Mouse (Mus musculus) limb, embryonic 14.5 days (tissue): ENCODE results near the gene Myo10. TPM values are rescaled to one million over a fixed set of nuclear protein-coding genes. Genes with fewer than 3 reads are reported as not detected.

Source experiments
- ATAC-seq: fragments of 200-750 bp; cut with Nextera tagmentation; 2 replicates; pipeline ENCODE4 v1.8.0; 2017; ENCODE audit warnings: low read depth, moderate number of reproducible peaks, moderate TSS enrichment; ENCODE audit not compliant: low FRiP score
- DNase-seq: peaks from one replicate; pipeline ENCODE4 v3.0.0-alpha.2; 2015; ENCODE audit warnings: low spot score
- H3K27ac ChIP-seq: fragments of 300-500 bp; sonication (generic); replicated peaks from 2 replicates; pipeline ENCODE4 v1.5.1; 2014; ENCODE audit warnings: low read depth, mild to moderate bottlenecking, low read length, moderate library complexity, mixed read lengths
- H3K27me3 ChIP-seq: fragments of 300-500 bp; sonication (generic); 2 replicates; pipeline ENCODE4 v1.6.1; 2014; ENCODE audit warnings: low read length, mixed read lengths; ENCODE audit not compliant: control insufficient read depth, insufficient read depth
- H3K36me3 ChIP-seq: fragments of 300-500 bp; sonication (generic); 2 replicates; pipeline ENCODE4 v1.6.1; 2014; ENCODE audit warnings: mild to moderate bottlenecking, low read length, moderate library complexity, mixed read lengths; ENCODE audit not compliant: control insufficient read depth, insufficient read depth
- H3K4me1 ChIP-seq: fragments of 300-500 bp; sonication (generic); 2 replicates; pipeline ENCODE4 v1.6.1; 2014; ENCODE audit warnings: antibody characterized with exemption, low read length, mixed read lengths; ENCODE audit not compliant: control insufficient read depth, insufficient read depth
- H3K4me2 ChIP-seq: fragments of 300-500 bp; sonication (generic); replicated peaks from 2 replicates; pipeline ENCODE4 v1.6.1; 2014; ENCODE audit warnings: low read depth, mild to moderate bottlenecking, low read length, moderate library complexity; ENCODE audit not compliant: severe bottlenecking
- H3K4me3 ChIP-seq: fragments of 300-500 bp; sonication (generic); replicated peaks from 2 replicates; pipeline ENCODE4 v1.5.1; 2014; ENCODE audit warnings: low read length
- H3K9ac ChIP-seq: fragments of 300-500 bp; sonication (generic); 2 replicates; pipeline ENCODE4 v1.6.1; 2014; ENCODE audit warnings: mild to moderate bottlenecking, low read depth, low read length, moderate library complexity; ENCODE audit not compliant: severe bottlenecking
- H3K9me3 ChIP-seq: fragments of 300-500 bp; sonication (generic); 2 replicates; pipeline ENCODE4 v1.6.1; 2016; ENCODE audit warnings: low read length; ENCODE audit not compliant: control insufficient read depth
- POLR2A ChIP-seq: fragments of 200-500 bp; IDR thresholded peaks from 2 replicates; pipeline ENCODE4 v1.8.0; 2012; ENCODE audit warnings: inconsistent platforms, mild to moderate bottlenecking, moderate library complexity, borderline replicate concordance; ENCODE audit not compliant: insufficient read depth, insufficient read length; ENCODE audit errors: extremely low read depth
- WGBS: fragments of 180-500 bp; shearing (Covaris S2); extraction: QIAGEN DNeasy Blood & Tissue Kit; methylation state at CpG from one replicate; pipeline ENCODE4 v1.1.7; 2014; 5-methylcytosine and 5-hydroxymethylcytosine counted together
- polyA plus RNA-seq, 2 experiments: library from polyadenylated mRNA; depleted of rRNA in 1 of 2; stranded (reverse) in 1 of 2; unstranded in 1 of 2; fragments of >200 nt; fragmentation: Nextera tagmentation in 1 of 2; extraction: Ambion mirVana in 1 of 2; gene quantifications; 2 replicates each; pipeline versions ENCODE4 v1.2.1 to v1.2.3; 2012 to 2014

Myo10 gene
- polyA plus RNA-seq, 2 experiments: 26.9 to 28.8 TPM

DNA sequence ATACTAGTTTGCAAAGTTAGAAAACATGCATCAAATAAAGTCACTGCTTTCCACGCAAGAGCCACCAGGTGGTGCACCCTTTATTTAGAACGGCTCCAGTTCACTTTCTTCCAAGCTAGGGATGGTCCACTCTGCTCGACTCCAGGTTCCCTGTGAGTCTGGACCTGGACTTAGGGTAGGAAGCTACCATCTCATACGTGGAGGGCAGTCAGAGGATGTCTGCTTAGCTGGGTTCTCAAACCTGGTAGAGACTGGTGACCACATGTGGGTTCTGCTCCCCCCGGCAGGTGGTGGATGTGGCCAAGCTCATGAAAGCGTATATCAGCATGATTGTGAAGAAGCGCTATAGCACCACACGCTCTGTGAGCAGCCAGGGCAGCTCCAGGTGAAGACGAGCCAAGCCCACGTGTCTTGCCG, 189.5 kb downstream of the Myo10 start:
- no peak for ATAC-seq
- WGBS: 83% methylated on average over 11 of the region's 11 CpGs

DNA sequence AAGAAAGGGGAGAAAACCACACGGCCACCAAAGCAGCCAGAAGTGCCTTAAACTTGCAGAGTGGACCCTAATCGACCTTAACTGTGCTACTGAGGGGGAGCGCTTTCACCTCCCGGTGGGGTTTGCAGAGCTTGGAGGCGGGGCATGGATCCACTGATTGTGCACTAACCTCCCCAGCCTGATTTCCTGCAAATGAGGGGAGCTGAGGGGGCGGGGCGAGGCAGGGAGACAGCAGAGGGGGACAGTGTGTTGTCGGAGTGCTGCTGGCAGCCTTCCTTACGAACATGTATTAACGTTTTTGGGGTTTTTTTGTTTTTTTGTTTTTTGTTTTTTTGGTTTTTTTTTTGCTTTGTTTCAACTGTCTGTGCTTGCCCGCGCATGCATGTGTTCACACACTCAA, 190.2 kb downstream of the Myo10 start:
- WGBS: 66% methylated on average over 12 of the region's 12 CpGs
- Histone ChIP-seq H3K36me3 (peaks cover 60% of the 10 kb centered on the region), H3K27ac (no peak overlapping the region), H3K4me2 (no peak overlapping the region), H3K4me3 (no peak overlapping the region), H3K9me3 (peaks cover 8% of the 10 kb centered on the region), H3K4me1 (no peaks in the 10 kb centered on the region), H3K9ac (no peak overlapping the region), H3K27me3 (no peaks in the 10 kb centered on the region)
- DNase-seq (no peak), ATAC-seq (no peak)
- TF ChIP-seq POLR2A: no peak

More for the DNA sequence above, 189.5 kb downstream of the Myo10 start:
- Histone ChIP-seq H3K27me3 (no peaks in the 10 kb centered on the region), H3K9me3 (peaks cover 8% of the 10 kb centered on the region), H3K4me1 (no peaks in the 10 kb centered on the region), H3K36me3 (peaks cover 66% of the 10 kb centered on the region), H3K9ac (no peak overlapping the region), H3K4me2 (no peak overlapping the region), H3K27ac (no peak overlapping the region), H3K4me3 (no peak overlapping the region)
- no peak for TF ChIP-seq POLR2A
- DNase-seq: no peak

DNA sequence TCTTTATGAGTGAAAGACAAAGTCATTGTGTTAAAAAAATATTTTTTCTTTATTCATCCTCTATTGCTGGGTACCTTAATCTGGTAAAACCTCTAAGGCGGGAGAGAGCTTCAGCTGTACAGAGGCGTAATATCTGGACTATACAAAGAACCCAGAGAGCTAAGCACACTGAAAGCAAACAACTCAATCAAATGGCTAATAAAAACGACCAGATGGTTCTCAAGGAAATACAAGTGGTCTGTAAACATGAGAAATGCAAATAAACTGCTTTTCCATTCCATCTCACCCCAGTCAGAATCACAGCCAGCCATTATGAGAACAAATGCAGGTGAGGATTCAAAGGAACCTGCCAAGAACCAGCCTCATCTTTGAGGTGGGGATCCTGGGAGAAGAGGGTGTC, 192.2 kb downstream of the Myo10 start:
- Histone ChIP-seq H3K4me2 (no peak overlapping the region), H3K9me3 (peaks cover 8% of the 10 kb centered on the region), H3K27ac (no peak overlapping the region), H3K36me3 (peaks cover 40% of the 10 kb centered on the region), H3K27me3 (no peaks in the 10 kb centered on the region), H3K4me3 (no peak overlapping the region), H3K4me1 (no peaks in the 10 kb centered on the region), H3K9ac (no peak overlapping the region)
- no peak for TF ChIP-seq POLR2A
- 66% methylated on average over 3 of the region's 3 CpGs for WGBS
- ATAC-seq: no peak
- no peak for DNase-seq

DNA sequence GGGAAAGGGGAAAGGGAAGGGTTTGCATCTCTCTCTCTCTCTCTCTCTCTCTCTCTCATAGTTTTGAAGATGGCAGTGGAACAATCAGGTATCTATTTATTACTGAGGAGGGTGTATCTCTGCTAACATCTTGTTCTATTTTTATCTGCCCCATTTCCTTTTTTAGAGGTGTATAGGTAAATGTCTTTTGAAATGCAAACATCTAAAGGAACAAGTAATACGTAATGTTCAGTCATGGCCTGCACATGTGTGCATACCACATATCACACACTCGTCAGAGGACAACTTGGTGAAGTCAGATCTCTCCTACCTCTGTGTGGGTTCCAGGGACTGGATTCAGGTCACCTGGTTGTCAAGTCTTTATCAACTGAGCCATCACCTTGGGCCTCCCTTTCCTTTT, 194.9 kb downstream of the Myo10 start:
- WGBS: 90% methylated on average over 2 of the region's 2 CpGs
- DNase-seq (no peak), ATAC-seq (no peak)
- Histone ChIP-seq H3K27ac (no peak overlapping the region), H3K36me3 (peaks cover 16% of the 10 kb centered on the region), H3K9me3 (peaks cover 11% of the 10 kb centered on the region), H3K4me3 (no peak overlapping the region), H3K4me2 (no peak overlapping the region), H3K27me3 (no peaks in the 10 kb centered on the region), H3K4me1 (no peaks in the 10 kb centered on the region), H3K9ac (no peak overlapping the region)
- no peak for TF ChIP-seq POLR2A

DNA sequence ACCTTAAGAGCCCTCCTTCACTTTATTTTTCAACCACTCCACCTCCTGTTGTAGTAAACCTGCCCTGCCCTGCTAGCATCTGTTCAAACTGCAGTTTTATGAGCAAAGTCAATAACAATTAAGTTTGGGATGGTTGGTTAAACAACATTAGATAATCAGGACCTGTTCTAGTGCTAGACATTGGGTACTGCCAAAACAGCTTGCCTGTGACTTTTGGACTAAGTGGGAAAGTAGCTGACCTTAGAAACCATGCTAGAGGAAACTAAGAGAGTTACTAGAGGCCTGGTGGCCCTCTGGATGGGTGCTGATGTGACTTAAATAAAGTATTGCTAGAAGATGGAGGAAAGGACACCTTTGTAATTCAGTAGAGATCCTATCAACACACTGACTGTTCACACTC, 199.7 kb downstream of the Myo10 start:
- ATAC-seq: no peak
- no peak overlapping the region for H3K27ac ChIP-seq
- H3K9me3 ChIP-seq: 0 out of 2 replicates have a peak, but pooled peaks cover 3% of the 10 kb centered on the region

DNA sequence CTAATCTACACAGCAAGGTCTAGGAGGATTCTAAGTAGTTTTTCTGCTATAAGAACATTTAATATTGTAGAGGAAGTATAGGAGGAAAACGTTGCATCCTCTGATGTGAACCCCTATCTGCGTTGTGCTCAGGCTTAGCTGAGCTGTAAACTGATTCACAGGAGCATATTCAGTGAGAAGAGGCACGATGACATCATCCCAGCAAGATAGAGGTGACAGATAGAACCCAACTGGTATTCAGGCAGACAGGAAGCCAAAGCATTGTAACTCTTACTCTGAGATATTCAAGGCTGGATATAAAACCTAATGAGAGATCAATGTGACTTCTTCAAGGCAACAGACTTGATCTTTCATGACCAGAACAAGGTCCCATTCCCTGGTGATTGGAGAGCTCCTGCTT, 200.3 kb downstream of the Myo10 start:
- H3K27me3 ChIP-seq: no peaks in the 10 kb centered on the region
- H3K4me1 ChIP-seq: no peaks in the 10 kb centered on the region
- no peaks in the 10 kb centered on the region for H3K36me3 ChIP-seq
- no peak for DNase-seq
- H3K27ac ChIP-seq: no peak overlapping the region
- H3K9ac ChIP-seq: no peak overlapping the region
- TF ChIP-seq POLR2A: no peak
- H3K9me3 ChIP-seq: 0 out of 2 replicates have a peak, but pooled peaks cover 3% of the 10 kb centered on the region
- WGBS: 67% methylated on average over 3 of the region's 3 CpGs
- H3K4me2 ChIP-seq: no peak overlapping the region
- H3K4me3 ChIP-seq: no peak overlapping the region
- ATAC-seq: no peak

More for the DNA sequence above, 199.7 kb downstream of the Myo10 start:
- TF ChIP-seq POLR2A: no peak
- Histone ChIP-seq H3K4me1 (no peaks in the 10 kb centered on the region), H3K9ac (no peak overlapping the region), H3K36me3 (no peaks in the 10 kb centered on the region), H3K4me2 (no peak overlapping the region), H3K4me3 (no peak overlapping the region), H3K27me3 (no peaks in the 10 kb centered on the region)
- no peak for DNase-seq
